Comparison of ENCODE assay signal across 1 mouse cellular context in genomic region chr9:64174341-64174740, GRCm38 (mm10).
TF ChIP-seq lines count a peak whose summit lies in the region.

No protein-coding gene starts in this region.

TF ChIP-seq in MEL, 35 proteins besides CTCF, POLR2A, EP300 and RAD21 (continued from another document):
- TF ChIP-seq SIN3A (IDR thresholded peaks at IDR 0.05; ENCODE audit: low read length): no peak
TF ChIP-seq in MEL: peak in this region for 0.
